Mouse (Mus musculus) G1E (cell line): Measurements from ENCODE around the gene Mcl1. TPM values are rescaled to one million over a fixed set of nuclear protein-coding genes. Genes with fewer than 3 reads are reported as not detected.

Experiments used
- ATAC-seq: 2 replicates; pipeline ENCODE4 v1.8.0; 2016; ENCODE audit warnings: mild to moderate bottlenecking; ENCODE audit not compliant: insufficient number of reproducible peaks, poor library complexity, low FRiP score, severe bottlenecking; ENCODE audit errors: extremely low read depth
- DNase-seq: peaks from one replicate; pipeline ENCODE4 v3.0.0; 2012; ENCODE audit warnings: low spot score
- H3K27me3 ChIP-seq: 2 replicates; pipeline ENCODE4 v1.6.1; 2012; ENCODE audit warnings: mild to moderate bottlenecking, low read length, inconsistent platforms; ENCODE audit not compliant: insufficient read depth
- H3K36me3 ChIP-seq: replicated peaks from 2 replicates; pipeline ENCODE3; 2012; ENCODE audit warnings: mild to moderate bottlenecking, inconsistent platforms
- H3K4me1 ChIP-seq: 2 replicates; pipeline ENCODE4 v1.6.1; 2012; ENCODE audit warnings: low read depth, low read length, inconsistent platforms, mixed read lengths; ENCODE audit not compliant: insufficient read depth
- H3K4me3 ChIP-seq: 2 replicates; pipeline ENCODE4 v1.5.1; 2012; ENCODE audit warnings: low read depth, mild to moderate bottlenecking, inconsistent platforms, low read length, moderate library complexity, mixed read lengths
- H3K9me3 ChIP-seq: replicated peaks from 2 replicates; pipeline ENCODE4 v1.6.1; 2012; ENCODE audit warnings: inconsistent platforms
- CTCF ChIP-seq: IDR thresholded peaks from 2 replicates; pipeline ENCODE4 v1.5.1; 2012; ENCODE audit warnings: low read depth, low read length, inconsistent platforms, mixed read lengths
- GATA1 ChIP-seq: IDR thresholded peaks from 2 replicates; pipeline ENCODE4 v1.6.1; 2012; ENCODE audit warnings: borderline replicate concordance, low read length, inconsistent platforms, mixed read lengths
- GATA2 ChIP-seq: IDR thresholded peaks from 2 replicates; pipeline ENCODE4 v1.6.1; 2012; ENCODE audit warnings: low read depth, low read length, inconsistent platforms, borderline replicate concordance
- POLR2AphosphoS5 ChIP-seq: IDR thresholded peaks from 2 replicates; pipeline ENCODE4 v1.6.1; 2012; ENCODE audit warnings: low read depth, low read length, inconsistent platforms; ENCODE audit not compliant: insufficient replicate concordance
- TAL1 ChIP-seq: conservative IDR thresholded peaks from 2 replicates; pipeline ENCODE4 v1.6.1; 2012; ENCODE audit warnings: low read depth, low read length, inconsistent platforms, mixed read lengths
- polyA plus RNA-seq: library from polyadenylated mRNA; stranded (reverse); fragments of >175 nt; gene quantifications from 2 replicates; pipeline ENCODE4 v1.2.3, GENCODE M21; 2012
- total RNA-seq, 2 experiments: library from RNA; stranded (forward) in 1 of 2; stranded (reverse) in 1 of 2; fragments of 200-1000 nt in 1 of 2; fragments of >200 nt in 1 of 2; fragmentation: Nextera tagmentation in 1 of 2; gene quantifications; 2 replicates each; pipeline ENCODE4 v1.2.3; 2014 to 2017

The Mcl1 gene
- total and polyA plus RNA-seq, 3 experiments: 264 to 296 (median 280) TPM

- DNase-seq: no peak
- ATAC-seq: no peak
- TF ChIP-seq POLR2AphosphoS5: no peak
- no peak for TF ChIP-seq GATA2
- no peak for TF ChIP-seq CTCF
- TF ChIP-seq GATA1: no peak
- no peak for TF ChIP-seq TAL1
- H3K4me3 ChIP-seq: no peak overlapping the region
- H3K36me3 ChIP-seq: peaks cover 79% of the 10 kb centered on the region
- no peaks in the 10 kb centered on the region for H3K27me3 ChIP-seq
- H3K9me3 ChIP-seq: no peaks in the 10 kb centered on the region
- peaks cover 58% of the 10 kb centered on the region for H3K4me1 ChIP-seq
Measured at GRCm38 (mm10) chr3:95677420-95678090, 19.0 kb downstream of the Mcl1 start.

- TF ChIP-seq POLR2AphosphoS5 (no peak), GATA1 (no peak), GATA2 (no peak), CTCF (no peak), TAL1 (no peak)
- peaks cover 6% of the 10 kb centered on the region; the same call in 1 of the 2 replicates for H3K27me3 ChIP-seq
- peaks cover 65% of the 10 kb centered on the region for H3K36me3 ChIP-seq
- DNase-seq (no peak), ATAC-seq (no peak)
- no peak overlapping the region for H3K4me3 ChIP-seq
- H3K4me1 ChIP-seq: peaks cover 41% of the 10 kb centered on the region
- no peaks in the 10 kb centered on the region for H3K9me3 ChIP-seq
Measured at GRCm38 (mm10) chr3:95679551-95679950, 21.0 kb downstream of the Mcl1 start.

- TF ChIP-seq POLR2AphosphoS5: no peak
- TF ChIP-seq GATA1: no peak
- no peak for TF ChIP-seq GATA2
- no peak for TF ChIP-seq TAL1
- no peak for TF ChIP-seq CTCF
- no peak for ATAC-seq
- Histone ChIP-seq H3K36me3 (peaks cover 57% of the 10 kb centered on the region), H3K27me3 (peaks cover 15% of the 10 kb centered on the region; the same call in 1 of the 2 replicates), H3K4me1 (peaks cover 35% of the 10 kb centered on the region), H3K9me3 (no peaks in the 10 kb centered on the region), H3K4me3 (no peak overlapping the region)
- DNase-seq: no peak
Measured at GRCm38 (mm10) chr3:95680673-95681072, 22.1 kb downstream of the Mcl1 start.

GRCm38 (mm10) chr3:95681365-95681764, 22.8 kb downstream of the Mcl1 start:
- H3K36me3 ChIP-seq: peaks cover 51% of the 10 kb centered on the region
- peaks cover 28% of the 10 kb centered on the region for H3K4me1 ChIP-seq
- no peak overlapping the region for H3K4me3 ChIP-seq
- DNase-seq (no peak), ATAC-seq (no peak)
- peaks cover 19% of the 10 kb centered on the region; the same call in 1 of the 2 replicates for H3K27me3 ChIP-seq
- no peak for TF ChIP-seq TAL1
- TF ChIP-seq GATA1: no peak
- TF ChIP-seq GATA2: no peak
- TF ChIP-seq CTCF: no peak
- TF ChIP-seq POLR2AphosphoS5: no peak
- no peaks in the 10 kb centered on the region for H3K9me3 ChIP-seq

DNA sequence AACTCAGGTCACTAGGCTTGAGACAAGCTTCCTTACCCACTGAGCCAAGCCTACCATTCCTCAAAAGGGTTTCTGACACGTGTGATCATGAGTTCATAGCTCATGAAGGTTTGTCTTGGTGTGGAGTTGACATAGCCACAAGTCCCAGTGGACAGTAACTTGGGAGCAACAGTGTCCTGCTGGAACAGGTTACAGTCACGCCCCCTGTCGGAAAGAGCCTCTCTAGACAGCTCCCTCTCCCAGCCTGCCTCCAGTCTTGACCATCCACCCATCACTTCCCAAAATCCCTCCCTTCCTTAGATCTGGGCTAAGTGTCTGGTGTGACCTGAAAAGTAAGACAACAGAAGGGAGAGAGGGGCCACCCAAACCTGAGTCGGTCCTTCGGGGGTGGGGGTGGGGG, 24.3 kb downstream of the Mcl1 start:
- no peak for DNase-seq
- ATAC-seq: no peak
- Histone ChIP-seq H3K27me3 (peaks cover 31% of the 10 kb centered on the region), H3K4me3 (no peak overlapping the region), H3K9me3 (no peaks in the 10 kb centered on the region), H3K4me1 (peaks cover 28% of the 10 kb centered on the region), H3K36me3 (peaks cover 36% of the 10 kb centered on the region)
- TF ChIP-seq POLR2AphosphoS5: no peak

- H3K9me3 ChIP-seq: no peaks in the 10 kb centered on the region
- H3K4me3 ChIP-seq: no peak overlapping the region
- TF ChIP-seq CTCF (no peak), GATA1 (no peak), TAL1 (no peak), POLR2AphosphoS5 (no peak), GATA2 (no peak)
- peaks cover 23% of the 10 kb centered on the region for H3K36me3 ChIP-seq
- ATAC-seq: no peak
- H3K27me3 ChIP-seq: peaks cover 33% of the 10 kb centered on the region
- DNase-seq: no peak
- peaks cover 34% of the 10 kb centered on the region for H3K4me1 ChIP-seq
Measured at GRCm38 (mm10) chr3:95684846-95685245, 26.3 kb downstream of the Mcl1 start.

GRCm38 (mm10) chr3:95685301-95685700, 26.7 kb downstream of the Mcl1 start:
- Histone ChIP-seq H3K27me3 (peaks cover 33% of the 10 kb centered on the region), H3K4me3 (no peak overlapping the region), H3K36me3 (peaks cover 18% of the 10 kb centered on the region), H3K4me1 (peaks cover 36% of the 10 kb centered on the region), H3K9me3 (no peaks in the 10 kb centered on the region)
- no peak for TF ChIP-seq TAL1
- no peak for TF ChIP-seq POLR2AphosphoS5
- no peak for TF ChIP-seq GATA2
- TF ChIP-seq CTCF: no peak
- TF ChIP-seq GATA1: no peak
- ATAC-seq: no peak
- no peak for DNase-seq
